Mouse (Mus musculus) stomach, postnatal 0 days (tissue): ENCODE data around the gene Hsh2d.

Experiments
- CTCF ChIP-seq: IDR thresholded peaks from 2 replicates; pipeline ENCODE4 v1.5.1; 2016; ENCODE audit warnings: antibody characterized with exemption, low read depth, mild to moderate bottlenecking, moderate library complexity
- EP300 ChIP-seq: optimal IDR thresholded peaks from 2 replicates; pipeline ENCODE3; 2016; ENCODE audit warnings: antibody characterized with exemption

DNA sequence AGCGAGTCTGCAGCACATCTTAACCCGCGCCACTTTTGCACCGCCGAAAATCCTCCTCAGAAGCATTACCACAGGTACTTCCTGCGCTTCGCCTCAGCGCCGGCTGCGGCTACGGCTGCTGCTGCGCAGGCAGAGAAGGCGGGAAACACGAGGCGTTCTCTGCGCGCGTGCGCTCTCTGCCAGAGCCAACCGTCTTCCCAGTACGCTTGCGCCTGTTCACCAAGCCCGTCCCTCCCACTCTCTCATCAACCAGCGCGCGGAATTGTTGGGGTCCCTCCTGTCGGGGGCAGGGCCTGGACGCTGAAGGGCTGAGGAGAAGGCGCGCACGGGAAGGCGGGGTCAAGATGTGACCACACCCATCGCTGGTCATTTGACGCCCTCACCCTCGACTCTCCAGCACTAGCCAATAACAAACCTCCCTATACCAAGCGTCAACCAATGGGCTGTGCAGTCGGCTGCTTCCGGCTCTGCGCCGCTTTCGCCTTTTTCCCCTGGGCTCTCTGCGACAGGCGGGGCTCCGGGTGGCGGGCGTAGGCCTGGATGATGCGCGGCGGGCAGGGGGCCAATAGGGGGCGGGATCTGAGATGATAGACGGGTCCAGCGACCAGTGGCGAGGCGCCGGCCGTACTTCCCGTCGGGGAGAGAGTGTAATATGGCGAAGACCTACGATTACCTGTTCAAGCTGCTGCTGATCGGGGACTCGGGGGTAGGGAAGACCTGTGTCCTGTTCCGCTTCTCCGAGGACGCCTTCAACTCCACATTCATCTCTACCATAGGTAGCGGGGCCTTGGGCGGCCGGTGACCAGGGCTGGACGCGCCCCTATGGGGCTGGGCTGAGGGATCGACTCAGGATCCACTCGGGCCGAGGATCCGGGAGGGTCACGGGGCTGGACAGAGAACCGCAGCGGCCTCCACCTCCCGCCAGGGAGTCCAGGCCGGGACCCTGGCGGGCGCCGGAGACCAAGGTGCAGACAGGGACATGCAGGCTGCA is 28.4 kb upstream of the Hsh2d start, which contains the start of gene Rab8a:
- TF ChIP-seq EP300 (no peak), CTCF (no peak)
